Mouse (Mus musculus): ENCODE measurements around the gene Abcc3. TPM values are rescaled to one million over a fixed set of nuclear protein-coding genes. Genes with fewer than 3 reads are reported as not detected.

Abcc3 gene
- polyA plus RNA-seq, 1 experiment from 2014 or later = 0.77 TPM

- peak overlapping the region; percentile 4; the same call in 1 of the 2 replicates for H3K4me2 ChIP-seq
- 73% methylated on average over 4 of the region's 4 CpGs for WGBS
- H3K4me1 ChIP-seq (replicated peaks) = peaks cover 76% of the 10 kb centered on the region
- peaks cover 3% of the 10 kb centered on the region; the same call in 1 of the 2 replicates for H3K36me3 ChIP-seq
- H3K9ac ChIP-seq = no peak overlapping the region
- no peaks in the 10 kb centered on the region for H3K27me3 ChIP-seq
- no peak overlapping the region for H3K4me3 ChIP-seq
- ATAC-seq (ENCODE audit: low FRiP score) = no peak
- no peak overlapping the region for H3K27ac ChIP-seq
- H3K9me3 ChIP-seq = no peaks in the 10 kb centered on the region
These were observed 75.3 kb downstream of the Abcc3 start for GRCm38 (mm10) chr11:94317515-94317914.

DNA sequence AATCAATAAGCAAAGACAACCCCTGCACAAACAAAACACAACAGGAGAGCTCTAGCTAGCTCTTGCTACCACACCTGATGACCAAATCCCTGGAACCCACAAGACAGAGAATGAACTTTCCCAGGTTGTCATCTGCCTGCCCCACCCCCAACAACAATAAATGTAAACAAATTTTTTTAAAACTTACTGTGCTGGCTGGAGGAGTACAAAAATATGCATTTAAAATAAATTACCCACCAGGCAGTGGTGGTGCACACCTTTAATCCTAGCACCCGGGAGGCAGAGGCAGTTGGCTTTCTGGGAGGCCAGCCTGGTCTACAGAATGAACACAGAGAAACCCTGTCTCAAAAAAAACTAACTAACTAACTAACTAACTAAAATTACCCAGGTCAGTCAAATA is 75.8 kb downstream of the Abcc3 start:
- WGBS = 95% methylated on average over 1 of the region's 1 CpGs
- no peak for ATAC-seq (ENCODE audit: low FRiP score)
- Histone ChIP-seq H3K27ac (no peak overlapping the region), H3K9ac (no peak overlapping the region), H3K36me3 (peaks cover 3% of the 10 kb centered on the region; the same call in 1 of the 2 replicates), H3K4me2 (no peak overlapping the region), H3K9me3 (no peaks in the 10 kb centered on the region), H3K4me3 (no peak overlapping the region), H3K4me1 (replicated peaks) (peaks cover 73% of the 10 kb centered on the region), H3K27me3 (no peaks in the 10 kb centered on the region)

- H3K9ac ChIP-seq = no peak overlapping the region
- no peaks in the 10 kb centered on the region for H3K9me3 ChIP-seq
- H3K27ac ChIP-seq = no peak overlapping the region
- peaks cover 3% of the 10 kb centered on the region; the same call in 1 of the 2 replicates for H3K36me3 ChIP-seq
- no peaks in the 10 kb centered on the region for H3K27me3 ChIP-seq
- H3K4me3 ChIP-seq = no peak overlapping the region
- ATAC-seq (ENCODE audit: low FRiP score) = no peak
- H3K4me2 ChIP-seq = no peak overlapping the region
- WGBS = 85% methylated on average over 2 of the region's 2 CpGs
- H3K4me1 ChIP-seq (replicated peaks) = peaks cover 73% of the 10 kb centered on the region
These were observed 76.3 kb downstream of the Abcc3 start for GRCm38 (mm10) chr11:94316528-94316927.

GRCm38 (mm10) chr11:94315308-94315707 is 77.5 kb downstream of the Abcc3 start:
- Histone ChIP-seq H3K36me3 (peaks cover 3% of the 10 kb centered on the region; the same call in 1 of the 2 replicates), H3K27me3 (no peaks in the 10 kb centered on the region), H3K9ac (no peak overlapping the region), H3K4me2 (no peak overlapping the region), H3K27ac (no peak overlapping the region), H3K9me3 (no peaks in the 10 kb centered on the region), H3K4me1 (replicated peaks) (peaks cover 74% of the 10 kb centered on the region), H3K4me3 (no peak overlapping the region)
- no peak for ATAC-seq (ENCODE audit: low FRiP score)
- WGBS = 81% methylated on average over 1 of the region's 1 CpGs

DNA sequence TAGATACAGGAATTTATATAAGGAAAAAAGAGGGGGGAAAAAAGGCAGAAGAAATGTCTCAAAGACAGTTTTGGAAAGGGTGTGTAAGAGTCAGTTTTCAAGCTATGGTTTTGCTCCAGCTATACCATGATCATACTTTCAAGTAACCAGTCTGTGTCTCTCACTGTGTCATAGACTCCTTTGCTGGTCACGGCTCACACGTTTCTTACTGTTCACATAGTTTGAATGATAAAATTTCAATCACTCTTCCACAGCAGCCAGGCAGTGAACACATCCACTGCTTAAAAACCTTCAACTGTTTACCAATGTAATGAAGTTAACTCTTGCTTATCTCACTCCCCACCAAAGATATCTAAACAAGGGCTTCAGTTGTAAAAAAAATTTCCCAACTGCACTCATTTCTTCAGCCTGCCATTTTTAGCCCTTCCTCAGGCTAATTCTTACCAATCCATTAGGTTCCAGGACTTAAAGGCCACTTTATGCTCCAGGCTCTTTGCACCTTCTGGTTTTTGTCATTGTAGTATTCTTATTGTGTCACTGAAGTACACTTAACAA is 78.6 kb downstream of the Abcc3 start:
- H3K4me3 ChIP-seq = no peak overlapping the region

GRCm38 (mm10) chr11:94312733-94313132 is 80.1 kb downstream of the Abcc3 start:
- no peak for ATAC-seq (ENCODE audit: low FRiP score)
- H3K36me3 ChIP-seq = no peaks in the 10 kb centered on the region
- no peaks in the 10 kb centered on the region for H3K9me3 ChIP-seq
- H3K4me2 ChIP-seq = no peak overlapping the region
- WGBS = 84% methylated on average over 1 of the region's 1 CpGs
- H3K9ac ChIP-seq = no peak overlapping the region
- H3K4me1 ChIP-seq (replicated peaks) = peaks cover 51% of the 10 kb centered on the region
- H3K4me3 ChIP-seq = no peak overlapping the region
- H3K27ac ChIP-seq = no peak overlapping the region
- H3K27me3 ChIP-seq = no peaks in the 10 kb centered on the region

More for the DNA sequence above, 78.6 kb downstream of the Abcc3 start:
- peaks cover 63% of the 10 kb centered on the region for H3K4me1 ChIP-seq (replicated peaks)
- no peak overlapping the region for H3K4me2 ChIP-seq
- no peak for ATAC-seq (ENCODE audit: low FRiP score)
- no peak overlapping the region for H3K9ac ChIP-seq
- H3K27ac ChIP-seq = no peak overlapping the region; the same call in 1 of the 2 replicates
- WGBS = 72% methylated on average over 2 of the region's 2 CpGs
- H3K9me3 ChIP-seq = no peaks in the 10 kb centered on the region
- H3K27me3 ChIP-seq = no peaks in the 10 kb centered on the region
- H3K36me3 ChIP-seq = 0 out of 2 replicates have a peak, but pooled peaks cover under 1% of the 10 kb centered on the region

DNA sequence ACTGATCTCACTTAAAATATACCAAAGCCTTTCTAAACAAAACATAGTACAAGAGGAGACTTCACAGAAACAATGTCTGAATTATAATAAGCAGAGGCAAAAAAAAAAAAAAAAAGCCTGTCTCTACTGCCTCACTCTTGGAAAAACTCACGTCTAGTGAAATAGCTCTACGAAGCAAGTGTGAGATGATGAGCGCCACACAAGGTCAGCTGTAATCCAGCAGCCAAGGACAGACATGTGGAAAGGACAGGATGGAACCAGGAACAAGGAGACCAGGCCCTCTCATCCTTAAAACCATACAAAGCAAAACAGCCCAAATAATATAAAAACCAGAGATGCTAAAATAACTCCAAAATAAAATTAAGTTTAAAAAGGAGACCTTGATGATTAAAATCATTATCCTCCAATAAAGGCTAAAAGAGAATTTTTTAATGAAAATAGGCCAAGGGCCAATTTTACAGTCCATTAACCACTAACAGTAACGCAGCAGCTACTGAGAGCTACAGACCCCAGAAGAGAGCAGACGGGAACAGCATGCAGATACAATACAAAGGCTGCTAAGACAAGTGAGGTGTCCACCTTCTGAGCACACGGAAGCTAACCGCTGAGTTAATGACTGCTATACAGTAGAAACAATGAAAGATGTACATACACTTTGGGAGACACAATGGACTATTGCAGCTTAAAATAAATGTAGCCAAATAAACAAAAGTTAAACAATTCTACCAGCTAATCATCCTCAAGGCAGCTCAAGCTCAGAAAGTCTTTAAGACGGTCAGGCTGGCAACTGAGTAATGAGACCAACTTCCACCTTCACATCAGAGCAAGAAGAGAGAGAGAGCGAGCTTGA is 97.6 kb downstream of the Abcc3 start:
- Histone ChIP-seq H3K36me3 (peaks cover 83% of the 10 kb centered on the region), H3K27ac (no peak overlapping the region), H3K9ac (no peak overlapping the region), H3K4me3 (no peak overlapping the region), H3K27me3 (no peaks in the 10 kb centered on the region), H3K4me2 (no peak overlapping the region), H3K9me3 (no peaks in the 10 kb centered on the region), H3K4me1 (replicated peaks) (no peaks in the 10 kb centered on the region)
- ATAC-seq (ENCODE audit: low FRiP score) = no peak
- 53% methylated on average over 9 of the region's 9 CpGs for WGBS

Other genes starting within 250 kb of the Abcc3 start
- 32.3 and 36.0 TPM in 2 replicates for gene Tob1, start 181.5 kb downstream of the Abcc3 start, polyA plus RNA-seq (2015; fragmentation: Nextera tagmentation; extraction: Ambion mirVana)
- 5.9 and 8.6 TPM in 2 replicates for gene Wfikkn2, start 147.0 kb downstream of the Abcc3 start, polyA plus RNA-seq (2015; fragmentation: Nextera tagmentation; extraction: Ambion mirVana)
- gene Gm21885, start 111.1 kb downstream of the Abcc3 start, polyA plus RNA-seq (2015; fragmentation: Nextera tagmentation; extraction: Ambion mirVana) = 0.43 and 0.70 TPM in 2 replicates
- gene Luc7l3, start 71.0 kb downstream of the Abcc3 start, polyA plus RNA-seq (2015; fragmentation: Nextera tagmentation; extraction: Ambion mirVana) = 163 and 167 TPM in 2 replicates
- gene Ankrd40, start 65.0 kb downstream of the Abcc3 start, polyA plus RNA-seq (2015; fragmentation: Nextera tagmentation; extraction: Ambion mirVana) = 10.6 and 12.9 TPM in 2 replicates
- 13.6 and 14.2 TPM in 2 replicates for gene Cacna1g, start 81.2 kb upstream of the Abcc3 start, polyA plus RNA-seq (2015; fragmentation: Nextera tagmentation; extraction: Ambion mirVana)
- 0.17 and 0.56 TPM in 2 replicates for gene Spata20, start 93.2 kb upstream of the Abcc3 start, polyA plus RNA-seq (2015; fragmentation: Nextera tagmentation; extraction: Ambion mirVana)
- 0.44 and 0.90 TPM in 2 replicates for gene Epn3, start 107.0 kb upstream of the Abcc3 start, polyA plus RNA-seq (2015; fragmentation: Nextera tagmentation; extraction: Ambion mirVana)
- gene Mycbpap, start 128.7 kb upstream of the Abcc3 start, polyA plus RNA-seq (2015; fragmentation: Nextera tagmentation; extraction: Ambion mirVana) = 3.2 and 3.8 TPM in 2 replicates
- gene Rsad1, start 156.3 kb upstream of the Abcc3 start, polyA plus RNA-seq (2015; fragmentation: Nextera tagmentation; extraction: Ambion mirVana) = 4.7 and 5.1 TPM in 2 replicates
- gene Chad, start 172.1 kb upstream of the Abcc3 start, polyA plus RNA-seq (2015; fragmentation: Nextera tagmentation; extraction: Ambion mirVana) = 0.32 and 0.38 TPM in 2 replicates
- gene Acsf2, start 208.9 kb upstream of the Abcc3 start, polyA plus RNA-seq (2015; fragmentation: Nextera tagmentation; extraction: Ambion mirVana) = 1.6 and 1.7 TPM in 2 replicates
- gene Lrrc59, start 236.8 kb upstream of the Abcc3 start, polyA plus RNA-seq (2015; fragmentation: Nextera tagmentation; extraction: Ambion mirVana) = 155 and 163 TPM in 2 replicates

All from hindbrain, embryonic 13.5 days (tissue).